Mouse (Mus musculus) thymus, postnatal 0 days (tissue): ENCODE results near the gene Arl4a. TPM values are rescaled to one million over a fixed set of nuclear protein-coding genes. Genes with fewer than 3 reads are reported as not detected.

ENCODE experiments used
- DNase-seq: peaks from one replicate; pipeline ENCODE4 v3.0.0-alpha.2; 2015; ENCODE audit warnings: low spot score
- polyA plus RNA-seq: library from polyadenylated mRNA; unstranded; fragments of >200 nt; fragmentation: Nextera tagmentation; extraction: Ambion mirVana; gene quantifications from 2 replicates; pipeline ENCODE4 v1.2.1, GENCODE M21; 2015

The Arl4a gene
- polyA plus RNA-seq, 1 experiment from 2014 or later: 36.3 TPM

GRCm38 (mm10) chr12:39968109-39968508 lies 69.7 kb downstream of the Arl4a start:
- DNase-seq: no peak

GRCm38 (mm10) chr12:39959166-39959565 lies 78.7 kb downstream of the Arl4a start:
- DNase-seq: no peak

- DNase-seq: no peak
Observed at GRCm38 (mm10) chr12:39957931-39958671, 79.7 kb downstream of the Arl4a start.

- DNase-seq: no peak
Observed at GRCm38 (mm10) chr12:39956396-39956795, 81.4 kb downstream of the Arl4a start.

Other genes with a start within 250 kb of the Arl4a start
- gene Scin, start 96.2 kb upstream of the Arl4a start, polyA plus RNA-seq: 7.7 and 9.3 TPM in 2 replicates
- gene Lsmem1, start 161.5 kb upstream of the Arl4a start, polyA plus RNA-seq: 5.2 and 5.9 TPM in 2 replicates
- gene Ifrd1, start 210.5 kb upstream of the Arl4a start, polyA plus RNA-seq: 111 and 123 TPM in 2 replicates